Mouse (Mus musculus): Measurements from ENCODE around the gene Gm20388. TPM values are rescaled to one million over a fixed set of nuclear protein-coding genes. Genes with fewer than 3 reads are reported as not detected.
A peak's percentile ranks its signal among the peaks of the same experiment; 100 is the strongest.

The Gm20388 gene
- polyA plus RNA-seq, 1 experiment, result 18.7 TPM

GRCm38 (mm10) chr8:119947653-119948052 lies 37.0 kb downstream of the Gm20388 start:
- WGBS, result 65% methylated on average over 19 of the region's 19 CpGs
- no peak for TF ChIP-seq CTCF (IDR thresholded peaks at IDR 0.05; ENCODE audit: borderline replicate concordance, insufficient read depth, low read depth, low read length)
- no peak for TF ChIP-seq POLR2A (IDR thresholded peaks at IDR 0.05; ENCODE audit: borderline replicate concordance, insufficient read depth, low read length)
- H3K4me3 ChIP-seq (replicated peaks; ENCODE audit: insufficient read depth, low read depth, low read length), result no peak overlapping the region

DNA sequence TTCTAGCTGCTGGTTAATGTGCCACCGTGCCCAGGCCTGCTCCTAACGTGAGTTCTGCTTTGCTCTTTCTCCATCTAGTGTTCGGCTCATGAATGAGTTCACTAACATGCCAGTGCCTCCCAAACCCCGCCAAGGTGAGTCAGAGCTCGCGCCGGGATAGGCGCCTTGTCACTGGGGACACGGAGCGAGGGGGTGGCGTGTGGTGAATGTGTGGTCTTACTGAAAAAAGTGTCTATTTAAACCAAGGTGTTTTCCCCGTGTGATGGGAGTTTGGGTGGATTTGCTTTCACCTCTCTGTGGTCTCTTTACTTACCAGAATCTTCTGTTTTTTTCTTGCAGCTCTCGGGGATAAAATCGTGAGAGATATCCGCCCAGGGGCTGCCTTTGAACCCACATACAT lies 37.7 kb downstream of the Gm20388 start:
- peaks cover 16% of the 10 kb centered on the region; the same call in 1 of the 2 replicates for H3K4me1 ChIP-seq (ENCODE audit: control insufficient read depth, insufficient read depth, low read length)
- no peaks in the 10 kb centered on the region for H3K27me3 ChIP-seq (ENCODE audit: control insufficient read depth, insufficient read depth, low read length)
- TF ChIP-seq CTCF (IDR thresholded peaks at IDR 0.05; ENCODE audit: borderline replicate concordance, insufficient read depth, low read depth, low read length) (no peak), POLR2A (IDR thresholded peaks at IDR 0.05; ENCODE audit: borderline replicate concordance, insufficient read depth, low read length) (no peak)
- H3K27ac ChIP-seq (ENCODE audit: insufficient read depth, low read length), result no peak overlapping the region
- 78% methylated on average over 15 of the region's 15 CpGs for WGBS
- H3K4me3 ChIP-seq (replicated peaks; ENCODE audit: insufficient read depth, low read depth, low read length), result no peak overlapping the region
- DNase-seq, result no peak

More at GRCm38 (mm10) chr8:119947653-119948052, 37.0 kb downstream of the Gm20388 start:
- DNase-seq, result no peak
- H3K27ac ChIP-seq (ENCODE audit: insufficient read depth, low read length), result no peak overlapping the region
- peaks cover 16% of the 10 kb centered on the region; the same call in 1 of the 2 replicates for H3K4me1 ChIP-seq (ENCODE audit: control insufficient read depth, insufficient read depth, low read length)
- no peaks in the 10 kb centered on the region for H3K27me3 ChIP-seq (ENCODE audit: control insufficient read depth, insufficient read depth, low read length)

GRCm38 (mm10) chr8:119952282-119952681 lies 41.6 kb downstream of the Gm20388 start:
- TF ChIP-seq CTCF (IDR thresholded peaks at IDR 0.05; ENCODE audit: borderline replicate concordance, insufficient read depth, low read depth, low read length) (no peak), POLR2A (IDR thresholded peaks at IDR 0.05; ENCODE audit: borderline replicate concordance, insufficient read depth, low read length) (no peak)
- Histone ChIP-seq H3K27me3 (ENCODE audit: control insufficient read depth, insufficient read depth, low read length) (no peaks in the 10 kb centered on the region), H3K4me3 (replicated peaks; ENCODE audit: insufficient read depth, low read depth, low read length) (no peak overlapping the region), H3K4me1 (ENCODE audit: control insufficient read depth, insufficient read depth, low read length) (no peaks in the 10 kb centered on the region), H3K27ac (ENCODE audit: insufficient read depth, low read length) (no peak overlapping the region)
- no peak for DNase-seq
- 60% methylated on average over 7 of the region's 7 CpGs for WGBS

DNA sequence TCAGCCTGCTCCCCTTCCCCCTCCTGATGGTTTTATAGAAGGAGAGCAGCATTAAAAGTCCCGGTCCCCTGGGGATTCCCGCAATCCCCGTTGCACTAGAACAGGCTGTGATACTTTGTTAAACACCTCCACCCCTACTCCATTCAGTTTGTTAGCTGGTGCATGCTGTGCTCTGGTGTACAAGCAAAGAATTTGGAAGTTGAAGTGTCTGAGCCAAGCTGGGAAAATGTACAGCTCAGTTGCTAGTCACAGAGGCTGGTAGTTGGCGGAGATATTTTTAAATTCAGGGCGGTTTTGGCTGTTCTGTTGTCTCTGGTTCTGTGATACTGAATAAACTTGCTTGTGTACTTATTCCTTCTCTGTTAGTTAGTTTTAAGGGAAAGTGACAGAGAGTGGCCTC lies 42.1 kb downstream of the Gm20388 start:
- no peak overlapping the region for H3K4me3 ChIP-seq (replicated peaks; ENCODE audit: insufficient read depth, low read depth, low read length)
- H3K27me3 ChIP-seq (ENCODE audit: control insufficient read depth, insufficient read depth, low read length), result no peaks in the 10 kb centered on the region
- H3K4me1 ChIP-seq (ENCODE audit: control insufficient read depth, insufficient read depth, low read length), result no peaks in the 10 kb centered on the region
- no peak for DNase-seq
- 73% methylated on average over 5 of the region's 5 CpGs for WGBS
- no peak for TF ChIP-seq POLR2A (IDR thresholded peaks at IDR 0.05; ENCODE audit: borderline replicate concordance, insufficient read depth, low read length)
- no peak for TF ChIP-seq CTCF (IDR thresholded peaks at IDR 0.05; ENCODE audit: borderline replicate concordance, insufficient read depth, low read depth, low read length)
- no peak overlapping the region for H3K27ac ChIP-seq (ENCODE audit: insufficient read depth, low read length)

GRCm38 (mm10) chr8:119955333-119955732 lies 44.7 kb downstream of the Gm20388 start:
- WGBS, result 75% methylated on average over 8 of the region's 8 CpGs
- no peak for DNase-seq
- no peak overlapping the region for H3K4me3 ChIP-seq (replicated peaks; ENCODE audit: insufficient read depth, low read depth, low read length)
- TF ChIP-seq CTCF (IDR thresholded peaks at IDR 0.05; ENCODE audit: borderline replicate concordance, insufficient read depth, low read depth, low read length), result no peak
- TF ChIP-seq POLR2A (IDR thresholded peaks at IDR 0.05; ENCODE audit: borderline replicate concordance, insufficient read depth, low read length), result no peak
- H3K27me3 ChIP-seq (ENCODE audit: control insufficient read depth, insufficient read depth, low read length), result no peaks in the 10 kb centered on the region
- peaks cover 2% of the 10 kb centered on the region; the same call in 1 of the 2 replicates for H3K4me1 ChIP-seq (ENCODE audit: control insufficient read depth, insufficient read depth, low read length)
- no peak overlapping the region for H3K27ac ChIP-seq (ENCODE audit: insufficient read depth, low read length)

- Histone ChIP-seq H3K4me1 (ENCODE audit: control insufficient read depth, insufficient read depth, low read length) (peaks cover 12% of the 10 kb centered on the region), H3K27me3 (ENCODE audit: control insufficient read depth, insufficient read depth, low read length) (no peaks in the 10 kb centered on the region), H3K27ac (ENCODE audit: insufficient read depth, low read length) (no peak overlapping the region), H3K4me3 (replicated peaks; ENCODE audit: insufficient read depth, low read depth, low read length) (no peak overlapping the region)
- TF ChIP-seq POLR2A (IDR thresholded peaks at IDR 0.05; ENCODE audit: borderline replicate concordance, insufficient read depth, low read length) (no peak), CTCF (IDR thresholded peaks at IDR 0.05; ENCODE audit: borderline replicate concordance, insufficient read depth, low read depth, low read length) (no peak)
- WGBS, result 97% methylated on average over 10 of the region's 10 CpGs
- DNase-seq, result no peak
Observed at GRCm38 (mm10) chr8:119958076-119958475, 47.4 kb downstream of the Gm20388 start.

GRCm38 (mm10) chr8:119960531-119961104 lies 50.0 kb downstream of the Gm20388 start:
- Histone ChIP-seq H3K27me3 (ENCODE audit: control insufficient read depth, insufficient read depth, low read length) (no peaks in the 10 kb centered on the region), H3K27ac (ENCODE audit: insufficient read depth, low read length) (no peak overlapping the region), H3K4me3 (replicated peaks; ENCODE audit: insufficient read depth, low read depth, low read length) (no peak overlapping the region), H3K4me1 (ENCODE audit: control insufficient read depth, insufficient read depth, low read length) (peaks cover 12% of the 10 kb centered on the region)
- peak; percentile 79 to 88 for DNase-seq
- no peak for TF ChIP-seq POLR2A (IDR thresholded peaks at IDR 0.05; ENCODE audit: borderline replicate concordance, insufficient read depth, low read length)
- peak; percentile 18; the same call in 1 of the 2 replicates for TF ChIP-seq CTCF (IDR thresholded peaks at IDR 0.05; ENCODE audit: borderline replicate concordance, insufficient read depth, low read depth, low read length)
- WGBS, result 18% methylated on average over 5 of the region's 5 CpGs

DNA sequence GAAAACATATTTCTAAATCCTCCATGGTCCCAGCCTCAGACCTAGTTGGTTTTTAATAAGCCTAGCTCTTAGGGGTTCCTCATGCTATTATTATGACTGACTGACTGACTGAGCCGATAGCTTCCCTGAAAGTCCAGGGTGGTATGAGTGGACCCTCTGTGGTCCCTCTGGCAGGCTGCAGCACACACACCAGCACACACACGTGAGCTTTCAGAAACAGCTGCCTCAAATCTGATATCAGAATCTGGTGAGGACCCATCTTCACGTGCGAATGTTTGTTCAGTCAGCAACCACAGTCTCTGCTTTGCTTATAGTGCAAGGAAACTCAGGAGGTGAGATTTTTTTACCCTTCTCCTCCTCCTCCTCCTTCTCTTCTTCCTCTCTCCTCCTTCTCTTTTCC lies 54.2 kb downstream of the Gm20388 start:
- H3K4me1 ChIP-seq (ENCODE audit: control insufficient read depth, insufficient read depth, low read length), result peaks cover 12% of the 10 kb centered on the region
- H3K4me3 ChIP-seq (replicated peaks; ENCODE audit: insufficient read depth, low read depth, low read length), result no peak overlapping the region
- no peak overlapping the region for H3K27ac ChIP-seq (ENCODE audit: insufficient read depth, low read length)
- no peaks in the 10 kb centered on the region for H3K27me3 ChIP-seq (ENCODE audit: control insufficient read depth, insufficient read depth, low read length)
- TF ChIP-seq CTCF (IDR thresholded peaks at IDR 0.05; ENCODE audit: borderline replicate concordance, insufficient read depth, low read depth, low read length), result no peak
- TF ChIP-seq POLR2A (IDR thresholded peaks at IDR 0.05; ENCODE audit: borderline replicate concordance, insufficient read depth, low read length), result no peak
- WGBS, result 84% methylated on average over 4 of the region's 4 CpGs
- no peak for DNase-seq
